Mouse (Mus musculus) forebrain, embryonic 14.5 days (tissue): ENCODE data around the gene Phf12. TPM values are rescaled to one million over a fixed set of nuclear protein-coding genes. Genes with fewer than 3 reads are reported as not detected.
A peak's percentile ranks its signal among the peaks of the same experiment; 100 is the strongest.

Source experiments
- ATAC-seq: fragments of 200-750 bp; cut with Nextera tagmentation; 2 replicates; pipeline ENCODE4 v1.8.0; 2017; ENCODE audit warnings: mild to moderate bottlenecking, moderate library complexity
- DNase-seq: peaks from one replicate; pipeline ENCODE4 v3.0.0-alpha.2; 2015; ENCODE audit warnings: low spot score
- H3K27ac ChIP-seq: fragments of 300-500 bp; sonication (generic); 2 replicates; pipeline ENCODE4 v1.5.1; 2014; ENCODE audit warnings: low read depth, mild to moderate bottlenecking, control low read depth, low read length, moderate library complexity
- H3K27me3 ChIP-seq: fragments of 300-500 bp; sonication (generic); replicated peaks from 2 replicates; pipeline ENCODE4 v1.6.1; 2014; ENCODE audit warnings: low read length, control low read depth, mixed read lengths; ENCODE audit not compliant: control insufficient read depth, insufficient read depth
- H3K36me3 ChIP-seq: fragments of 300-500 bp; sonication (generic); 2 replicates; pipeline ENCODE4 v1.6.1; 2014; ENCODE audit warnings: low read length, control low read depth; ENCODE audit not compliant: control insufficient read depth, insufficient read depth
- H3K4me1 ChIP-seq: fragments of 300-500 bp; sonication (generic); 2 replicates; pipeline ENCODE4 v1.6.1; 2014; ENCODE audit warnings: antibody characterized with exemption, low read length, control low read depth; ENCODE audit not compliant: control insufficient read depth, insufficient read depth
- H3K4me2 ChIP-seq: fragments of 300-500 bp; sonication (generic); 2 replicates; pipeline ENCODE4 v1.6.1; 2014; ENCODE audit warnings: mild to moderate bottlenecking, control low read depth, low read length
- H3K4me3 ChIP-seq: fragments of 300-500 bp; sonication (generic); 2 replicates; pipeline ENCODE4 v1.5.1; 2014; ENCODE audit warnings: low read depth, low read length, control low read depth
- H3K9ac ChIP-seq: fragments of 300-500 bp; sonication (generic); 2 replicates; pipeline ENCODE4 v1.6.1; 2014; ENCODE audit warnings: mild to moderate bottlenecking, low read length, control low read depth, moderate library complexity
- H3K9me3 ChIP-seq: fragments of 300-500 bp; sonication (generic); replicated peaks from 2 replicates; pipeline ENCODE4 v1.6.1; 2016; ENCODE audit warnings: low read length, control low read depth, mixed read lengths; ENCODE audit not compliant: control insufficient read depth
- whole genome bisulfite sequencing: fragments of 180-500 bp; shearing (Covaris S2); extraction: QIAGEN DNeasy Blood & Tissue Kit; methylation state at CpG from one replicate; pipeline ENCODE4 v1.1.7; 2014; 5-methylcytosine and 5-hydroxymethylcytosine counted together
- polyA plus RNA-seq: library from polyadenylated mRNA; unstranded; fragments of >200 nt; fragmentation: Nextera tagmentation; extraction: Ambion mirVana; gene quantifications from 2 replicates; pipeline ENCODE4 v1.2.1, GENCODE M21; 2014

Phf12 gene
- 16.5 and 17.0 TPM in 2 replicates for polyA plus RNA-seq

GRCm38 (mm10) chr11:77982441-77982905, at the start of gene Phf12:
Gene Phf12, plus strand, starts transcription at chr11:77982754.
- DNase-seq: peak; percentile 100
- Histone ChIP-seq H3K9me3 (no peaks in the 10 kb centered on the region), H3K27ac (peak within 1 kb of the TSS; percentile 97), H3K27me3 (no peaks in the 10 kb centered on the region), H3K4me1 (peaks cover 9% of the 10 kb centered on the region), H3K36me3 (peaks cover 22% of the 10 kb centered on the region), H3K4me2 (peak within 1 kb of the TSS; percentile 87), H3K9ac (peak within 1 kb of the TSS; percentile 95), H3K4me3 (peak within 1 kb of the TSS; percentile 100)
- WGBS: under 1% methylated on average over 62 of the region's 62 CpGs
- ATAC-seq: peak; percentile 88

GRCm38 (mm10) chr11:77934111-77934521, 48.4 kb upstream of the Phf12 start:
- ATAC-seq: peak; percentile 35
- H3K9me3 ChIP-seq: no peaks in the 10 kb centered on the region
- no peaks in the 10 kb centered on the region for H3K36me3 ChIP-seq
- 0 out of 2 replicates have a peak, but pooled peaks cover 7% of the 10 kb centered on the region for H3K27me3 ChIP-seq
- DNase-seq: peak; percentile 72
- H3K4me3 ChIP-seq: peak overlapping the region; percentile 87
- H3K9ac ChIP-seq: peak overlapping the region; percentile 95
- peak overlapping the region; percentile 86 for H3K4me2 ChIP-seq
- H3K27ac ChIP-seq: peak overlapping the region; percentile 68
- 0% methylated on average over 4 of the region's 4 CpGs for WGBS
- peaks cover 70% of the 10 kb centered on the region for H3K4me1 ChIP-seq

- H3K36me3 ChIP-seq: no peaks in the 10 kb centered on the region
- peak overlapping the region; percentile 95 for H3K9ac ChIP-seq
- ATAC-seq (no peak), DNase-seq (no peak)
- H3K4me3 ChIP-seq: peak overlapping the region; percentile 87
- peak overlapping the region; percentile 68 for H3K27ac ChIP-seq
- no peaks in the 10 kb centered on the region for H3K9me3 ChIP-seq
- H3K4me1 ChIP-seq: peaks cover 69% of the 10 kb centered on the region
- 41% methylated on average over 5 of the region's 5 CpGs for WGBS
- peak overlapping the region; percentile 86 for H3K4me2 ChIP-seq
- 0 out of 2 replicates have a peak, but pooled peaks cover 7% of the 10 kb centered on the region for H3K27me3 ChIP-seq
These were observed 47.8 kb upstream of the Phf12 start for GRCm38 (mm10) chr11:77934568-77935311.

- DNase-seq (no peak), ATAC-seq (no peak)
- peak overlapping the region; percentile 39 for H3K4me2 ChIP-seq
- 12% methylated on average over 8 of the region's 8 CpGs for WGBS
- peak overlapping the region; percentile 8 for H3K4me3 ChIP-seq
- H3K9ac ChIP-seq: peak overlapping the region; percentile 37
- 0 out of 2 replicates have a peak, but pooled peaks cover 7% of the 10 kb centered on the region for H3K27me3 ChIP-seq
- H3K4me1 ChIP-seq: peaks cover 63% of the 10 kb centered on the region
- peak overlapping the region; percentile 60 for H3K27ac ChIP-seq
- no peaks in the 10 kb centered on the region for H3K9me3 ChIP-seq
- peaks cover 2% of the 10 kb centered on the region; the same call in 1 of the 2 replicates for H3K36me3 ChIP-seq
These were observed 45.7 kb upstream of the Phf12 start for GRCm38 (mm10) chr11:77936846-77937245.

GRCm38 (mm10) chr11:77937649-77938410, 44.7 kb upstream of the Phf12 start:
- no peak overlapping the region for H3K27ac ChIP-seq
- H3K36me3 ChIP-seq: peaks cover 2% of the 10 kb centered on the region; the same call in 1 of the 2 replicates
- no peak overlapping the region for H3K4me2 ChIP-seq
- WGBS: 8% methylated on average over 4 of the region's 4 CpGs
- 0 out of 2 replicates have a peak, but pooled peaks cover under 1% of the 10 kb centered on the region for H3K27me3 ChIP-seq
- no peak for DNase-seq
- H3K4me3 ChIP-seq: no peak overlapping the region
- H3K9ac ChIP-seq: no peak overlapping the region
- H3K9me3 ChIP-seq: no peaks in the 10 kb centered on the region
- peaks cover 66% of the 10 kb centered on the region for H3K4me1 ChIP-seq
- peak; percentile 38 for ATAC-seq

- H3K9ac ChIP-seq: peak overlapping the region; percentile 38; the same call in 1 of the 2 replicates
- DNase-seq (no peak), ATAC-seq (no peak)
- peaks cover 31% of the 10 kb centered on the region for H3K4me1 ChIP-seq
- H3K9me3 ChIP-seq: no peaks in the 10 kb centered on the region
- no peak overlapping the region for H3K4me3 ChIP-seq
- H3K27me3 ChIP-seq: no peaks in the 10 kb centered on the region
- 12% methylated on average over 5 of the region's 5 CpGs for WGBS
- no peak overlapping the region for H3K4me2 ChIP-seq
- H3K36me3 ChIP-seq: peaks cover 2% of the 10 kb centered on the region; the same call in 1 of the 2 replicates
- peak overlapping the region; percentile 67 for H3K27ac ChIP-seq
These were observed 40.3 kb upstream of the Phf12 start for GRCm38 (mm10) chr11:77942230-77942629.

- peak; percentile 87 for ATAC-seq
- peak overlapping the region; percentile 44 for H3K4me2 ChIP-seq
- H3K4me1 ChIP-seq: peaks cover 29% of the 10 kb centered on the region
- H3K9ac ChIP-seq: peak overlapping the region; percentile 45
- H3K9me3 ChIP-seq: no peaks in the 10 kb centered on the region
- 2% methylated on average over 9 of the region's 9 CpGs for WGBS
- DNase-seq: peak; percentile 96
- peak overlapping the region; percentile 87 for H3K27ac ChIP-seq
- no peaks in the 10 kb centered on the region for H3K36me3 ChIP-seq
- no peaks in the 10 kb centered on the region for H3K27me3 ChIP-seq
- H3K4me3 ChIP-seq: 0 out of 2 replicates have a peak overlapping the region, but pooled peaks have one; percentile 9
These were observed 34.7 kb upstream of the Phf12 start for GRCm38 (mm10) chr11:77947860-77948259.

GRCm38 (mm10) chr11:77950125-77950685, 32.3 kb upstream of the Phf12 start:
- H3K36me3 ChIP-seq: peaks cover 22% of the 10 kb centered on the region
- DNase-seq: no peak
- peak overlapping the region; percentile 81 for H3K27ac ChIP-seq
- no peaks in the 10 kb centered on the region for H3K9me3 ChIP-seq
- peaks cover 29% of the 10 kb centered on the region for H3K4me1 ChIP-seq
- H3K9ac ChIP-seq: no peak overlapping the region
- H3K27me3 ChIP-seq: no peaks in the 10 kb centered on the region
- H3K4me3 ChIP-seq: no peak overlapping the region
- WGBS: 27% methylated on average over 12 of the region's 12 CpGs
- H3K4me2 ChIP-seq: no peak overlapping the region
- no peak for ATAC-seq
